Mouse (Mus musculus) heart, adult 2 months (tissue): Measurements from ENCODE around the gene Olfr970. TPM values are rescaled to one million over a fixed set of nuclear protein-coding genes. Genes with fewer than 3 reads are reported as not detected.
"Not testable (repeated sequence)": the region's sequence is repeated elsewhere in the genome, so short reads cannot be mapped to it uniquely, and the experiment has no call there.

ENCODE experiments used
- DNase-seq, 2 experiments: peaks; one replicate each; pipeline ENCODE4 v3.0.0; 2021
- H3K27ac ChIP-seq: fragments of 200-600 bp; 2 replicates; pipeline ENCODE4 v1.8.1; 2022
- H3K27me3 ChIP-seq: fragments of 200-500 bp; 2 replicates; pipeline ENCODE4 v1.6.1; 2012; ENCODE audit warnings: mild to moderate bottlenecking, low read length, inconsistent platforms, mixed read lengths; ENCODE audit not compliant: control insufficient read depth, insufficient read depth
- H3K36me3 ChIP-seq: fragments of 200-500 bp; 2 replicates; pipeline ENCODE4 v1.6.1; 2012; ENCODE audit warnings: low read length, inconsistent platforms; ENCODE audit not compliant: control insufficient read depth, insufficient read depth
- H3K4me1 ChIP-seq: fragments of 200-500 bp; 2 replicates; pipeline ENCODE4 v1.6.1; 2011; ENCODE audit warnings: low read length; ENCODE audit not compliant: control insufficient read depth, insufficient read depth
- H3K4me3 ChIP-seq: fragments of 200-600 bp; 2 replicates; pipeline ENCODE4 v1.8.1; 2022
- H3K79me2 ChIP-seq: fragments of 200-500 bp; replicated peaks from 2 replicates; pipeline ENCODE4 v1.6.1; 2012; ENCODE audit warnings: mild to moderate bottlenecking, inconsistent platforms, low read length, moderate library complexity, mixed read lengths; ENCODE audit not compliant: control insufficient read depth, insufficient read depth
- H3K9ac ChIP-seq: fragments of 200-500 bp; 2 replicates; pipeline ENCODE4 v1.6.1; 2012; ENCODE audit warnings: low read depth, mild to moderate bottlenecking, control low read depth, inconsistent platforms, low read length, mixed read lengths
- CTCF ChIP-seq: fragments of 200-600 bp; IDR thresholded peaks from 2 replicates; pipeline ENCODE4 v1.8.1; 2022; ENCODE audit warnings: antibody characterized with exemption, mild to moderate bottlenecking, moderate library complexity
- EP300 ChIP-seq: fragments of 200-500 bp; IDR thresholded peaks from 2 replicates; pipeline ENCODE4 v1.6.1; 2011; ENCODE audit warnings: low read depth, low read length, control low read depth; ENCODE audit not compliant: insufficient read depth
- POLR2A ChIP-seq: fragments of 200-500 bp; IDR thresholded peaks from 2 replicates; pipeline ENCODE4 v1.6.1; 2011; ENCODE audit warnings: mild to moderate bottlenecking, low read depth, low read length, control low read depth; ENCODE audit not compliant: insufficient read depth
- WGBS: fragments of 180-500 bp; shearing (Covaris S2); methylation state at CpG from one replicate; pipeline ENCODE4 v1.1.7; 2018; 5-methylcytosine and 5-hydroxymethylcytosine counted together
- intact Hi-C: fragments of 180-260 bp; cut with DNase I; formaldehyde crosslinking; loops from one replicate; pipeline ENCODE4 v1.15.1; 2025
- long read RNA-seq: library from polyadenylated mRNA; stranded (forward); transcript quantifications from one replicate; pipeline ENCODE4 v2.0.0, GENCODE M21; 2021
- polyA plus RNA-seq: library from polyadenylated mRNA; depleted of rRNA; stranded (reverse); fragments of >200 nt; gene quantifications from 2 replicates; pipeline ENCODE4 v1.2.3, GENCODE M21; 2012; rRNA removed
- total RNA-seq, 2 experiments: library from RNA; stranded (reverse); gene quantifications; 2 replicates each; pipeline ENCODE4 v1.2.3; 2021

The Olfr970 gene
- total RNA-seq (not detected), polyA plus RNA-seq (not detected in 2 replicates)
- long read RNA-seq: 0 reads

DNA sequence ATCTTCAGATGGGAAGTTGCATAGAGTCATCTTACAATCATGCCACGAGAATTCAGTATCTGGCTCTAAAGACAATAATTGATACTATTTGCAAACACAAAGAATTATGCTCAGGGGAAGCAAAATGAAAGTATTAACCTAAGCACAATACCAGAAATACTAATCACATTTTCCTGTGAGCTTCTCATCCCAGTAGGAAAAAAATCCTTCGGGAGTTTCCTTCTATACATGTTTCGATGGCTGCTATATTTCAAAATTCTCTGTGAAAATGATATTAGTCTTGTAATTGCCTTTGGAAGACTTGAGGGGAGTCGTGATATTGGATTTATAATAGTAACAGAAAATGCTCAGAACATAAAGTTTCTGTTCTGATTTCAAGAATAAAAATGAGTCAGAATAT is at the start of gene Olfr970:
Gene Olfr970 (plus strand): TSS at position 301 of the 400 bp plus-strand sequence.
- WGBS: 66% methylated on average over 4 of the region's 4 CpGs
- TF ChIP-seq CTCF (no peak), EP300 (no peak), POLR2A (no peak)
- intact Hi-C loops: no loop called here
- H3K79me2 ChIP-seq: no peaks in the 10 kb centered on the region
- DNase-seq: no peak
- no peaks in the 10 kb centered on the region for H3K27me3 ChIP-seq
- H3K4me1 ChIP-seq: no peaks in the 10 kb centered on the region
- no peaks in the 10 kb centered on the region for H3K36me3 ChIP-seq
- no peak within 1 kb of the TSS for H3K9ac ChIP-seq
- no peak within 1 kb of the TSS for H3K4me3 ChIP-seq
- no peak within 1 kb of the TSS for H3K27ac ChIP-seq

GRCm38 (mm10) chr9:39783153-39783552 is 25.5 kb upstream of the Olfr970 start, which contains the start of gene Olfr968:
Olfr968 (minus strand) TSS chr9:39783253.
- Histone ChIP-seq H3K79me2 (no peaks in the 10 kb centered on the region), H3K4me3 (no peak within 1 kb of the TSS), H3K27me3 (no peaks in the 10 kb centered on the region), H3K27ac (no peak within 1 kb of the TSS), H3K36me3 (no peaks in the 10 kb centered on the region), H3K9ac (no peak within 1 kb of the TSS), H3K4me1 (no peaks in the 10 kb centered on the region)
- TF ChIP-seq CTCF (no peak), POLR2A (no peak), EP300 (no peak)
- 55% methylated on average over 1 of the region's 1 CpGs for WGBS
- intact Hi-C loops: no loop called here
- DNase-seq: no peak

- Histone ChIP-seq H3K27ac (no peak within 1 kb of the TSS), H3K36me3 (no peaks in the 10 kb centered on the region), H3K4me3 (no peak within 1 kb of the TSS), H3K27me3 (no peaks in the 10 kb centered on the region), H3K79me2 (no peaks in the 10 kb centered on the region), H3K4me1 (no peaks in the 10 kb centered on the region), H3K9ac (no peak within 1 kb of the TSS)
- WGBS: 50% methylated on average over 2 of the region's 2 CpGs
- intact Hi-C loops: no loop called here
- TF ChIP-seq EP300 (no peak), POLR2A (no peak), CTCF (no peak)
- DNase-seq: no peak
Observed at GRCm38 (mm10) chr9:39790558-39790957, 18.1 kb upstream of the Olfr970 start, which contains the start of gene Olfr969. Olfr969 (plus strand) TSS chr9:39790945.

DNA sequence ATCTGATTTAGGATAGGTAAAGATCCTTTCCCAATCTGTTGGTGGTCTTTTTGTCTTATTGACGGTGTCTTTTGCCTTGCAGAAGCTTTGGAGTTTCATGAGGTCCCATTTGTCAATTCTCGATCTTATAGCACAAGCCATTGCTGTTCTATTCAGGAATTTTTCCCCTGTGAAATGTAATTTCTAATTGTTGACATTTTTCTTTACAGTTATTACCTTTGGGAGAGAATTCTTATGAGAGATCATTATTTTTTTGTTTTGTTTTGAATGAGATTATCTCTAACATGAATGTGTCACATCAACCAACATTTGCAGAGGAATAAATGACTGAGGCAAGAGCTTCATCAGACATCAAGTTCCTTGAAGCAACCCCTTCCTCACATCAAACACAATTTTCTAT is 27.9 kb downstream of the Olfr970 start, which contains the start of gene Olfr971:
Gene Olfr971 (plus strand): TSS at position 301 of the 400 bp plus-strand sequence.
- H3K4me3 ChIP-seq, DNase-seq, H3K79me2 ChIP-seq, H3K9ac ChIP-seq, H3K36me3 ChIP-seq, H3K4me1 ChIP-seq, H3K27me3 ChIP-seq, H3K27ac ChIP-seq, intact Hi-C loops: not testable (repeated sequence)
- WGBS: 77% methylated on average over 2 of the region's 2 CpGs

DNA sequence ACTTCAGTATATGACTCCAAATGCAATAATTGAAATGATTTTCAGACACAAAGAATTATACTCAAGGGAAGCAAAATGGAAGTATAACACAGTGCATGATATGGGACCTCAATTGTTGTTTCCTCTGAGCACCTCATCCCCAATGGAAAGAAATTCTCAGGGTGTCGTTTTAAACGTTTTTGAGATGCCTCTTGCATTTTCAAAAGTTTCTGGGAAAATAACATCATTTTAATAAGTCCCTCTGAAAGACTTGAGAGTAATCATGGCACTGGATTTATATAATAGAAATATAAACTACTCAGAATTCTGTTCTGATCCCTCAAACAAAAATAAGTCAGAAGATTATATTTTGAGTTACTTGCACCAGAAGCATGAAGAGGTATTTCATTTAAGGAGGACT is 57.5 kb downstream of the Olfr970 start, which contains the start of gene Olfr972:
Gene Olfr972 (plus strand): TSS at position 301 of the 400 bp plus-strand sequence.
- TF ChIP-seq CTCF (no peak), POLR2A (no peak), EP300 (no peak)
- H3K36me3 ChIP-seq: no peaks in the 10 kb centered on the region
- DNase-seq: no peak
- H3K27me3 ChIP-seq: no peaks in the 10 kb centered on the region
- no peak within 1 kb of the TSS for H3K27ac ChIP-seq
- no peaks in the 10 kb centered on the region for H3K79me2 ChIP-seq
- H3K4me3 ChIP-seq: no peak within 1 kb of the TSS
- WGBS: 41% methylated on average over 2 of the region's 2 CpGs
- no peaks in the 10 kb centered on the region for H3K4me1 ChIP-seq
- intact Hi-C loops: no loop called here
- no peak within 1 kb of the TSS for H3K9ac ChIP-seq

Other genes with a start within 250 kb of the Olfr970 start
- gene Olfr959, start 233.3 kb upstream of the Olfr970 start, total RNA-seq: not detected
- not detected in 2 replicates for gene Olfr959, start 233.3 kb upstream of the Olfr970 start, polyA plus RNA-seq
- gene AW551984, start 204.5 kb upstream of the Olfr970 start, total RNA-seq: under 1 TPM; 0.14 to 0.26 TPM
- gene AW551984, start 204.5 kb upstream of the Olfr970 start, polyA plus RNA-seq: 0.20 and 0.67 TPM in 2 replicates
- gene Olfr148, start 198.2 kb upstream of the Olfr970 start, total RNA-seq: not detected
- gene Olfr148, start 198.2 kb upstream of the Olfr970 start, polyA plus RNA-seq: not detected in 2 replicates
- gene Olfr960, start 187.5 kb upstream of the Olfr970 start, total RNA-seq: not detected
- not detected in 2 replicates for gene Olfr960, start 187.5 kb upstream of the Olfr970 start, polyA plus RNA-seq
- gene Olfr961, start 163.8 kb upstream of the Olfr970 start, total RNA-seq: not detected
- gene Olfr961, start 163.8 kb upstream of the Olfr970 start, polyA plus RNA-seq: not detected in 2 replicates
- not detected for gene Olfr963, start 141.7 kb upstream of the Olfr970 start, total RNA-seq
- gene Olfr963, start 141.7 kb upstream of the Olfr970 start, polyA plus RNA-seq: not detected in 2 replicates
- gene Olfr149, start 101.7 kb upstream of the Olfr970 start, total RNA-seq: not detected
- not detected in 2 replicates for gene Olfr149, start 101.7 kb upstream of the Olfr970 start, polyA plus RNA-seq
- not detected for gene Olfr965, start 97.5 kb upstream of the Olfr970 start, total RNA-seq
- gene Olfr965, start 97.5 kb upstream of the Olfr970 start, polyA plus RNA-seq: not detected in 2 replicates
- not detected for gene Olfr150, start 77.9 kb upstream of the Olfr970 start, total RNA-seq
- not detected in 2 replicates for gene Olfr150, start 77.9 kb upstream of the Olfr970 start, polyA plus RNA-seq
- not detected for gene Olfr967, start 62.6 kb upstream of the Olfr970 start, total RNA-seq
- not detected in 2 replicates for gene Olfr967, start 62.6 kb upstream of the Olfr970 start, polyA plus RNA-seq
- not detected for gene Olfr968, start 25.6 kb upstream of the Olfr970 start, total RNA-seq
- gene Olfr968, start 25.6 kb upstream of the Olfr970 start, polyA plus RNA-seq: not detected in 2 replicates
- gene Olfr969, start 17.9 kb upstream of the Olfr970 start, total RNA-seq: not detected
- gene Olfr969, start 17.9 kb upstream of the Olfr970 start, polyA plus RNA-seq: not detected in 2 replicates
- gene Olfr971, start 28.0 kb downstream of the Olfr970 start, total RNA-seq: not detected
- not detected in 2 replicates for gene Olfr971, start 28.0 kb downstream of the Olfr970 start, polyA plus RNA-seq
- gene Olfr972, start 57.6 kb downstream of the Olfr970 start, total RNA-seq: not detected
- gene Olfr972, start 57.6 kb downstream of the Olfr970 start, polyA plus RNA-seq: not detected in 2 replicates
- gene Olfr229, start 98.5 kb downstream of the Olfr970 start, total RNA-seq: not detected
- not detected in 2 replicates for gene Olfr229, start 98.5 kb downstream of the Olfr970 start, polyA plus RNA-seq
- gene Olfr974, start 128.6 kb downstream of the Olfr970 start, total RNA-seq: not detected
- not detected in 2 replicates for gene Olfr974, start 128.6 kb downstream of the Olfr970 start, polyA plus RNA-seq
- gene Olfr975, start 143.2 kb downstream of the Olfr970 start, total RNA-seq: not detected
- gene Olfr975, start 143.2 kb downstream of the Olfr970 start, polyA plus RNA-seq: not detected in 2 replicates
- not detected for gene Olfr976, start 152.3 kb downstream of the Olfr970 start, total RNA-seq
- gene Olfr976, start 152.3 kb downstream of the Olfr970 start, polyA plus RNA-seq: not detected in 2 replicates
- gene Olfr978, start 183.3 kb downstream of the Olfr970 start, total RNA-seq: not detected
- not detected in 2 replicates for gene Olfr978, start 183.3 kb downstream of the Olfr970 start, polyA plus RNA-seq
- not detected for gene Olfr979, start 194.6 kb downstream of the Olfr970 start, total RNA-seq
- not detected in 2 replicates for gene Olfr979, start 194.6 kb downstream of the Olfr970 start, polyA plus RNA-seq
- gene Olfr980, start 200.7 kb downstream of the Olfr970 start, total RNA-seq: not detected
- not detected in 2 replicates for gene Olfr980, start 200.7 kb downstream of the Olfr970 start, polyA plus RNA-seq
- gene Olfr981, start 212.6 kb downstream of the Olfr970 start, total RNA-seq: not detected
- gene Olfr981, start 212.6 kb downstream of the Olfr970 start, polyA plus RNA-seq: not detected in 2 replicates